Mouse (Mus musculus): ENCODE measurements around the gene Rsph14. TPM values are rescaled to one million over a fixed set of nuclear protein-coding genes. Genes with fewer than 3 reads are reported as not detected.
A peak's percentile ranks its signal among the peaks of the same experiment; 100 is the strongest.

Rsph14 gene
- polyA plus RNA-seq (2015; fragmentation: Nextera tagmentation; extraction: Ambion mirVana), result 0.55 and 0.62 TPM in 2 replicates

- 12% methylated on average over 10 of the region's 10 CpGs for WGBS
- no peak within 1 kb of the TSS for H3K9ac ChIP-seq (ENCODE audit: low read depth, low read length)
- no peaks in the 10 kb centered on the region for H3K36me3 ChIP-seq (ENCODE audit: control insufficient read depth, insufficient read depth, low read length)
- no peak within 1 kb of the TSS for H3K4me3 ChIP-seq (ENCODE audit: low read depth, low read length)
- peaks cover 29% of the 10 kb centered on the region for H3K4me1 ChIP-seq (ENCODE audit: control insufficient read depth, insufficient read depth, low read length)
- peak within 1 kb of the TSS; percentile 49 for H3K4me2 ChIP-seq (ENCODE audit: low read length)
- peak; percentile 79 for ATAC-seq
- no peaks in the 10 kb centered on the region for H3K9me3 ChIP-seq (replicated peaks; ENCODE audit: control insufficient read depth, low read length, poor library complexity, severe bottlenecking)
- H3K27ac ChIP-seq (ENCODE audit: low read length), result peak within 1 kb of the TSS; percentile 81
- H3K27me3 ChIP-seq (ENCODE audit: control insufficient read depth, insufficient read depth, low read depth, low read length), result no peaks in the 10 kb centered on the region
These were observed at the start of gene Rsph14 for GRCm38 (mm10) chr10:75032395-75032794. Gene Rsph14, minus strand, starts transcription at chr10:75032586.

- 89% methylated on average over 14 of the region's 14 CpGs for WGBS
- H3K36me3 ChIP-seq (ENCODE audit: control insufficient read depth, insufficient read depth, low read length), result no peaks in the 10 kb centered on the region
- no peaks in the 10 kb centered on the region for H3K9me3 ChIP-seq (replicated peaks; ENCODE audit: control insufficient read depth, low read length, poor library complexity, severe bottlenecking)
- no peak overlapping the region for H3K9ac ChIP-seq (ENCODE audit: low read depth, low read length)
- no peak overlapping the region for H3K27ac ChIP-seq (ENCODE audit: low read length)
- H3K4me1 ChIP-seq (ENCODE audit: control insufficient read depth, insufficient read depth, low read length), result peaks cover 6% of the 10 kb centered on the region; the same call in 1 of the 2 replicates
- H3K4me2 ChIP-seq (ENCODE audit: low read length), result no peak overlapping the region
- H3K4me3 ChIP-seq (ENCODE audit: low read depth, low read length), result no peak overlapping the region
- H3K27me3 ChIP-seq (ENCODE audit: control insufficient read depth, insufficient read depth, low read depth, low read length), result no peaks in the 10 kb centered on the region
- ATAC-seq, result no peak
These were observed 46.1 kb upstream of the Rsph14 start for GRCm38 (mm10) chr10:75078174-75079128.

DNA sequence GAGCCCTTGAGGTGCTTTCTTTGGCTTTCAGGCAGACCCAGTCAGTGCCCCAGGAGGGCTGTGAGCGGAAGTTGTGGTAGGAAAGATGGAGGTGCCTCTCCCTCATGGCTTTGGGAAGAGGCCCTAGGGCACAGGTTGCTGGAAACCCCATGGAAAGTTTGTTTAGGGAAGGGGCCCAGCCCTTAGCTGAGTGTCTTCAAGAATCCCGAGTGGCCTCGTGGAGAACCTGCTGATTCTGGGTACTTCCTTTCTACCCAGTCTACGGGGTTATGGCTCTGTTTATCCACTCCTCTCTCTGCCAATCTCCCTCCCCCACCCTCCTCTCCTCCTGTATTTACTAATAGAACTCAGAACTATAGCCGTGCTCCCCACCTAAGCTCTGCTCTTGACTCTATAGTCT, 43.3 kb upstream of the Rsph14 start:
- no peak for ATAC-seq
- Histone ChIP-seq H3K36me3 (ENCODE audit: control insufficient read depth, insufficient read depth, low read length) (no peaks in the 10 kb centered on the region), H3K9ac (ENCODE audit: low read depth, low read length) (no peak overlapping the region), H3K4me2 (ENCODE audit: low read length) (no peak overlapping the region), H3K4me3 (ENCODE audit: low read depth, low read length) (no peak overlapping the region), H3K27me3 (ENCODE audit: control insufficient read depth, insufficient read depth, low read depth, low read length) (no peaks in the 10 kb centered on the region), H3K4me1 (ENCODE audit: control insufficient read depth, insufficient read depth, low read length) (peaks cover 16% of the 10 kb centered on the region), H3K9me3 (replicated peaks; ENCODE audit: control insufficient read depth, low read length, poor library complexity, severe bottlenecking) (no peaks in the 10 kb centered on the region), H3K27ac (ENCODE audit: low read length) (no peak overlapping the region)
- WGBS, result 82% methylated on average over 5 of the region's 5 CpGs

- Histone ChIP-seq H3K4me1 (ENCODE audit: control insufficient read depth, insufficient read depth, low read length) (peaks cover 44% of the 10 kb centered on the region), H3K4me3 (ENCODE audit: low read depth, low read length) (no peak overlapping the region), H3K9ac (ENCODE audit: low read depth, low read length) (no peak overlapping the region), H3K4me2 (ENCODE audit: low read length) (no peak overlapping the region), H3K9me3 (replicated peaks; ENCODE audit: control insufficient read depth, low read length, poor library complexity, severe bottlenecking) (no peaks in the 10 kb centered on the region), H3K27ac (ENCODE audit: low read length) (no peak overlapping the region), H3K36me3 (ENCODE audit: control insufficient read depth, insufficient read depth, low read length) (no peaks in the 10 kb centered on the region), H3K27me3 (ENCODE audit: control insufficient read depth, insufficient read depth, low read depth, low read length) (no peaks in the 10 kb centered on the region)
- 73% methylated on average over 11 of the region's 11 CpGs for WGBS
- no peak for ATAC-seq
These were observed 38.0 kb upstream of the Rsph14 start for GRCm38 (mm10) chr10:75070281-75070976.

DNA sequence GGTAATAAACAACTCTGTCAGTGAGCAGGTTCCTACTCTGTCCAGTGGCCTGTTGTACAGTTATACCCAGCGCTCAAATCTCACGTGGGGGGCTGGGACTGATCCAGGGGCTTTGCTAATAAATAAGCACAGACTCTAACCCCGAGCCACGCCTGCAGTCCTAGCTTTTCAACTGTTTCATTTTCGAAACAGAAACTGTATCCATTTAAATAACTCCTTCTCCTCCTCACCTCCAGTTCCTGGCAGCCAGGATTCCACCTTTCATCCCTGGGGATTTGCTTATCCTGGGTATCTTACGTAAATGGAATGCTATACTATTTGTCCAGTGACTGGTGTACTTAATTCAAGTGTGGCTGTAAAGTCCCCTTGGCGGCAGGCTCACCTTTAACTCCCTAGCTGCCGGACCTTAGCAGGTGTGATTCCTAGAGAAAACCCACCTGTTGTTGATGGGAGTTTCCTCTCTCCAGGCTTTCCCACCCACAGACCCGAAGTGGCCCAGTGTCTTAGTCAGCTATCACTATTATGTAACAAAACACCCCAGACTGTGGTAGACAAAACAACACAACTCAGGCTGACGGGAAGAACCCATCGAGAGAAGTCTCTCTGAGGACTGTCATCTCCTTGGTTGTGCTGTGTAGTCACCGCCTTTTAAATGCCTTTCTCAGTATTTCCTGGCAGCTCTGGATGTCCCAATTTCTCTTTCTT, 36.4 kb upstream of the Rsph14 start:
- no peaks in the 10 kb centered on the region for H3K9me3 ChIP-seq (replicated peaks; ENCODE audit: control insufficient read depth, low read length, poor library complexity, severe bottlenecking)
- no peak overlapping the region for H3K4me3 ChIP-seq (ENCODE audit: low read depth, low read length)
- no peak overlapping the region for H3K9ac ChIP-seq (ENCODE audit: low read depth, low read length)
- no peaks in the 10 kb centered on the region for H3K27me3 ChIP-seq (ENCODE audit: control insufficient read depth, insufficient read depth, low read depth, low read length)
- no peaks in the 10 kb centered on the region for H3K36me3 ChIP-seq (ENCODE audit: control insufficient read depth, insufficient read depth, low read length)
- WGBS, result 64% methylated on average over 12 of the region's 12 CpGs
- H3K27ac ChIP-seq (ENCODE audit: low read length), result no peak overlapping the region
- H3K4me1 ChIP-seq (ENCODE audit: control insufficient read depth, insufficient read depth, low read length), result peaks cover 61% of the 10 kb centered on the region
- no peak overlapping the region for H3K4me2 ChIP-seq (ENCODE audit: low read length)
- ATAC-seq, result no peak

DNA sequence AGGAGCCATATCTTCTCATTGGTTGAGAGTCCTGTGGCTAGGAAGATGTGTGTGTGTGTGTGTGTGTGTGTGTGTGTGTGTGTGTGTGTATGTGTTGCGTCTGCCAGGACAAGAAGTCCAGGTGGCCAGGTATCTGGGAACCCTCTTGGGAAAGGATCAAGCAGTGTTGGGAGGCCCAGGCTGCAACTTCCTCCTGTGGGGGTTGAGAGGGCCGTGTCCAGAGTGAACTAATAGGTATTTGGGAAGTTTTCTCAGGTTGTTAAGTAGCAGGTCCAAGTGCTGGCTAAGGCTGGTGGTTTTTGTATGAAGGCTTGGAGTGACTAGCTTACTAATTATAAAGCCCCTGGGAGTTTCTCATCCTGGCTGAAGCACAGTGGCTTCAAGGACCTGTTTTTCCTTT, 35.7 kb upstream of the Rsph14 start:
- no peak overlapping the region for H3K4me2 ChIP-seq (ENCODE audit: low read length)
- peaks cover 68% of the 10 kb centered on the region for H3K4me1 ChIP-seq (ENCODE audit: control insufficient read depth, insufficient read depth, low read length)
- H3K9ac ChIP-seq (ENCODE audit: low read depth, low read length), result no peak overlapping the region
- WGBS, result 60% methylated on average over 2 of the region's 2 CpGs
- no peaks in the 10 kb centered on the region for H3K27me3 ChIP-seq (ENCODE audit: control insufficient read depth, insufficient read depth, low read depth, low read length)
- no peak overlapping the region for H3K27ac ChIP-seq (ENCODE audit: low read length)
- H3K4me3 ChIP-seq (ENCODE audit: low read depth, low read length), result no peak overlapping the region
- no peaks in the 10 kb centered on the region for H3K36me3 ChIP-seq (ENCODE audit: control insufficient read depth, insufficient read depth, low read length)
- H3K9me3 ChIP-seq (replicated peaks; ENCODE audit: control insufficient read depth, low read length, poor library complexity, severe bottlenecking), result no peaks in the 10 kb centered on the region
- ATAC-seq, result no peak

DNA sequence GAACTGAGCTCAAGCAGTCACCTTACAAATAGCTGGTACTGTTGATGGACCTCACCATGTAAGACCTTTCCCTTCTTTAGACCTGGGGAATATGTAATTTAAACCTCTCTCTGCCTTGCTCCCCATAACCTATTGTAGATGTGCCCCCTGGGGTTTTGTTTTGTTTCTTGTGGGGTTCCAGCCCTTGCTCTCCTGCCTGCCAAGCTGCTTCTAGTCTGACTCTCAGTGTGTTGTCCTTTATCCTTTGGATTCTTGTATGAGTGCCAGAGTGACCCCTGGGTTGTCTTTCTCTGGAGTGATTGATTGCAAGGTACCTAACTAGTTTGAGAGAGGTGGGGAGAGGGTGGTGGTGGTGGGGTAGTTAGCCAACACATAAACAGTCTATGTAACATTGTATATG, 35.1 kb upstream of the Rsph14 start:
- no peak for ATAC-seq
- Histone ChIP-seq H3K36me3 (ENCODE audit: control insufficient read depth, insufficient read depth, low read length) (no peaks in the 10 kb centered on the region), H3K27me3 (ENCODE audit: control insufficient read depth, insufficient read depth, low read depth, low read length) (no peaks in the 10 kb centered on the region), H3K27ac (ENCODE audit: low read length) (no peak overlapping the region), H3K9me3 (replicated peaks; ENCODE audit: control insufficient read depth, low read length, poor library complexity, severe bottlenecking) (no peaks in the 10 kb centered on the region), H3K4me1 (ENCODE audit: control insufficient read depth, insufficient read depth, low read length) (peaks cover 74% of the 10 kb centered on the region), H3K4me3 (ENCODE audit: low read depth, low read length) (no peak overlapping the region), H3K4me2 (ENCODE audit: low read length) (no peak overlapping the region), H3K9ac (ENCODE audit: low read depth, low read length) (no peak overlapping the region)

DNA sequence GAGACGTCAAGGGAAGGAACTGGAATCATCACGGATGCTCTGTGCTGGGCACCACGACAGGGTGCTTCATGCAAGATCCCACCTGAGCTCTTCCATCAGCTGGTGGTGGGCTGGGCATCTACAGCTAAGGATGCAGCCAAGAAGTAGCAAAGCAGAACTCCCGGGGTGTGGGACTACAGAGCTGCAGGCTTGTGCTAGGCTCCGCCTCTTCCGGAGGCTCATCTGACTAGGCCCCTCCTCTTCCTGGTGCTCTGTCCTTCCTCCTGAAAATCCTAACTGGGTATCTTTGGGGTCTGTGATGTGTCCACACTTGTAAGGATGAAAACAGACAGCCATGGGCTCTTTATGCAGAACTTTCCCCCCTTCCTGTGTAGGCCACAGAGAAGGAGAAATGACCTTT, 33.3 kb upstream of the Rsph14 start:
- no peak; the same call in 1 of the 2 replicates for ATAC-seq
- H3K36me3 ChIP-seq (ENCODE audit: control insufficient read depth, insufficient read depth, low read length), result no peaks in the 10 kb centered on the region
- H3K4me2 ChIP-seq (ENCODE audit: low read length), result peak overlapping the region; percentile 7; the same call in 1 of the 2 replicates
- no peak overlapping the region for H3K4me3 ChIP-seq (ENCODE audit: low read depth, low read length)
- H3K4me1 ChIP-seq (ENCODE audit: control insufficient read depth, insufficient read depth, low read length), result peaks cover 70% of the 10 kb centered on the region
- no peak overlapping the region for H3K9ac ChIP-seq (ENCODE audit: low read depth, low read length)
- no peaks in the 10 kb centered on the region for H3K9me3 ChIP-seq (replicated peaks; ENCODE audit: control insufficient read depth, low read length, poor library complexity, severe bottlenecking)
- WGBS, result 80% methylated on average over 6 of the region's 6 CpGs
- no peaks in the 10 kb centered on the region for H3K27me3 ChIP-seq (ENCODE audit: control insufficient read depth, insufficient read depth, low read depth, low read length)
- no peak overlapping the region for H3K27ac ChIP-seq (ENCODE audit: low read length)
